Mouse (Mus musculus) liver, embryonic 14 days (tissue): ENCODE data around the gene Gm13871. TPM values are rescaled to one million over a fixed set of nuclear protein-coding genes. Genes with fewer than 3 reads are reported as not detected.

Source experiments
- polyA plus RNA-seq: library from polyadenylated mRNA; depleted of rRNA; stranded (reverse); fragments of >200 nt; gene quantifications from 2 replicates; pipeline ENCODE4 v1.2.3, GENCODE M21; 2012; rRNA removed

Gene Gm13871
- polyA plus RNA-seq, result not detected in 2 replicates

DNA sequence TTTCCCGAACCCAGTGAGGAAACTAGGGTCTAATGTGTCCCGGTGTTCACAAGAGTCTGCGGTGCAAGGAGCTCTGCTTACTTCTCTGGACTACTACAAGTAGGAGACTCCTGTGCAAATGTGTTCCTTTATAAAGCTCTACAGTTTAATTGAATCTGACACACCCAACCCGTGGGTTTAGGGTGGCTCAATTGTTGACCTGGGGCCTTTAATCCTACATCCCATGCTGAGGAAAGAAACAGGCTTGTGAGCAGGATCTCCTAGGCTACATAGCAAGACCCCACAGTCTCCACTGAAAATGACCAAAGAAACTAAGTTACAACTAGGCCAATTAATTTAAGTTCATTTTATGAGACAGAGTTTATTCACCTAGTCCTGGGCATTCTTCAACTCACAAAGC is at the start of gene Gm13871:
Gene Gm13871, minus strand, starts transcription at position 101 of the 400 bp plus-strand sequence.

DNA sequence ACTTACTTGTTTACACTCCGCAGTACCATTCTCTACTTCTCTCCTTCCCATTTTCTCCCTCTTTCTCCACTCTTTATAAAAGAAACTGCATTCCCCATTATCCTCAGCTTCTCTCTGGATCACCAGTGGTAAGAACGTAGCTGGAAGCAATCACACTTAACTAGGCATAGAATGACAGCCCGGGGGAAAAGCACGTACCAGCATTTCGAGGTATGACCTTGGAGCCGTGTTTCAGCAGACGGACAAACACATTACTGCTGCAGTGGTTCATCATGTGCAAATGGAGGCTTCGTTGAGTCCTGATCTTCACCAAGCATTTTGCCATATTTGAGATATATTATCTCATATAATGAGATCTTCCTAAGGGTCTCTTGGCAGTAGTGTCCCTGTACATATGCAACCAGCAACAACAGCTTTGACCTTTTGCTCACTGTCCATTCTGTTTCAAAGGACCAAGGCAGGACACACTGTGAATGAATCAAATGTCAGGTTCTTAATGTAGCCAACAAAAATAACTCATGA is 44.7 kb upstream of the Gm13871 start, which contains the start of gene 2310002L09Rik:
Gene 2310002L09Rik, minus strand, starts transcription at position 472 of the 522 bp plus-strand sequence.

DNA sequence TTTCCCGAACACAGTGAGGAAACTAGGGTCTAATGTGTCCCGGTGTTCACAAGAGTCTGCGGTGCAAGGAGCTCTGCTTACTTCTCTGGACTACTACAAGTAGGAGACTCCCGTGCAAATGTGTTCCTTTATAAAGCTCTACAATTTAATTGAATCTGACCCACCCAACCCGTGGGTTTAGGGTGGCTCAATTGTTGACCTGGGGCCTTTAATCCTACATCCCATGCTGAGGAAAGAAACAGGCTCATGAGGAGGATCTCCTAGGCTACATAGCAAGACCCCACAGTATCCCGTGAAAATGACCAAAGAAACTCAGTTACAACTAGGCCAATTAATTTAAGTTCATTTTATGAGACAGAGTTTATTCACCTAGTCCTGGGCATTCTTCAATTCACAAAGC is 14.9 kb upstream of the Gm13871 start, which contains the start of gene Gm11756:
Gene Gm11756, minus strand, starts transcription at position 101 of the 400 bp plus-strand sequence.

DNA sequence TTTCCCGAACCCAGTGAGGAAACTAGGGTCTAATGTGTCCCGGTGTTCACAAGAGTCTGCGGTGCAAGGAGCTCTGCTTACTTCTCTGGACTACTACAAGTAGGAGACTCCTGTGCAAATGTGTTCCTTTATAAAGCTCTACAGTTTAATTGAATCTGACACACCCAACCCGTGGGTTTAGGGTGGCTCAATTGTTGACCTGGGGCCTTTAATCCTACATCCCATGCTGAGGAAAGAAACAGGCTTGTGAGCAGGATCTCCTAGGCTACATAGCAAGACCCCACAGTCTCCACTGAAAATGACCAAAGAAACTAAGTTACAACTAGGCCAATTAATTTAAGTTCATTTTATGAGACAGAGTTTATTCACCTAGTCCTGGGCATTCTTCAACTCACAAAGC is 14.7 kb downstream of the Gm13871 start, which contains the start of gene Gm11757:
Gene Gm11757, minus strand, starts transcription at position 101 of the 400 bp plus-strand sequence.

DNA sequence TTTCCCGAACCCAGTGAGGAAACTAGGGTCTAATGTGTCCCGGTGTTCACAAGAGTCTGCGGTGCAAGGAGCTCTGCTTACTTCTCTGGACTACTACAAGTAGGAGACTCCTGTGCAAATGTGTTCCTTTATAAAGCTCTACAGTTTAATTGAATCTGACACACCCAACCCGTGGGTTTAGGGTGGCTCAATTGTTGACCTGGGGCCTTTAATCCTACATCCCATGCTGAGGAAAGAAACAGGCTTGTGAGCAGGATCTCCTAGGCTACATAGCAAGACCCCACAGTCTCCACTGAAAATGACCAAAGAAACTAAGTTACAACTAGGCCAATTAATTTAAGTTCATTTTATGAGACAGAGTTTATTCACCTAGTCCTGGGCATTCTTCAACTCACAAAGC is 29.6 kb downstream of the Gm13871 start, which contains the start of gene Gm11758:
Gene Gm11758, minus strand, starts transcription at position 101 of the 400 bp plus-strand sequence.

Other genes starting within 250 kb of the Gm13871 start
- gene Gm11239, start 237.6 kb downstream of the Gm13871 start, polyA plus RNA-seq, result not detected in 2 replicates
- not detected in 2 replicates for gene Gm428, start 222.4 kb downstream of the Gm13871 start, polyA plus RNA-seq
- gene Rasef, start 115.0 kb downstream of the Gm13871 start, polyA plus RNA-seq, result under 0.01 and 0.01 TPM in 2 replicates
- not detected in 2 replicates for gene Gm11758, start 29.7 kb downstream of the Gm13871 start, polyA plus RNA-seq
- not detected in 2 replicates for gene Gm11757, start 14.8 kb downstream of the Gm13871 start, polyA plus RNA-seq
- gene Gm11756, start 14.8 kb upstream of the Gm13871 start, polyA plus RNA-seq, result not detected in 2 replicates
- 0.09 TPM in 1 of 2 replicates, not detected in the other for gene 2310002L09Rik, start 44.9 kb upstream of the Gm13871 start, polyA plus RNA-seq
- 0.02 TPM in 2 replicates for gene Frmd3, start 107.5 kb upstream of the Gm13871 start, polyA plus RNA-seq